Mouse (Mus musculus) heart, embryonic 10.5 days (tissue): ENCODE results near the gene Fbxo48. TPM values are rescaled to one million over a fixed set of nuclear protein-coding genes. Genes with fewer than 3 reads are reported as not detected.

Source experiments
- DNase-seq: peaks from one replicate; pipeline ENCODE4 v3.0.0-alpha.2; 2017; ENCODE audit warnings: low spot score
- H3K27ac ChIP-seq: fragments of 300-500 bp; sonication (generic); 2 replicates; pipeline ENCODE4 v1.5.1; 2016; ENCODE audit warnings: mild to moderate bottlenecking
- H3K27me3 ChIP-seq: fragments of 300-500 bp; sonication (generic); 2 replicates; pipeline ENCODE4 v1.6.1; 2016; ENCODE audit warnings: mild to moderate bottlenecking; ENCODE audit not compliant: poor library complexity, insufficient read depth, severe bottlenecking
- H3K36me3 ChIP-seq: fragments of 300-500 bp; sonication (generic); 2 replicates; pipeline ENCODE4 v1.6.1; 2016; ENCODE audit warnings: mild to moderate bottlenecking, moderate library complexity
- H3K4me1 ChIP-seq: fragments of 300-500 bp; sonication (generic); 2 replicates; pipeline ENCODE4 v1.6.1; 2016; ENCODE audit warnings: mild to moderate bottlenecking
- H3K4me3 ChIP-seq: fragments of 300-500 bp; sonication (generic); 2 replicates; pipeline ENCODE4 v1.5.1; 2016; ENCODE audit warnings: mild to moderate bottlenecking, moderate library complexity
- H3K9me3 ChIP-seq: fragments of 300-500 bp; sonication (generic); 2 replicates; pipeline ENCODE4 v1.6.1; 2016; ENCODE audit warnings: mild to moderate bottlenecking, moderate library complexity
- WGBS: fragments of 180-500 bp; shearing (Covaris S2); methylation state at CpG from one replicate; pipeline ENCODE4 v1.1.7; 2016; 5-methylcytosine and 5-hydroxymethylcytosine counted together
- polyA plus RNA-seq: library from polyadenylated mRNA; unstranded; fragments of >200 nt; fragmentation: Nextera tagmentation; extraction: Ambion mirVana; gene quantifications from 2 replicates; pipeline ENCODE4 v1.2.1, GENCODE M21; 2016

The Fbxo48 gene
- polyA plus RNA-seq, result 1.5 and 1.7 TPM in 2 replicates

GRCm38 (mm10) chr11:16950976-16951760, at the start of gene Fbxo48:
Fbxo48 (plus strand) TSS chr11:16951375.
- H3K4me1 ChIP-seq, result peaks cover 14% of the 10 kb centered on the region
- under 1% methylated on average over 38 of the region's 38 CpGs for WGBS

DNA sequence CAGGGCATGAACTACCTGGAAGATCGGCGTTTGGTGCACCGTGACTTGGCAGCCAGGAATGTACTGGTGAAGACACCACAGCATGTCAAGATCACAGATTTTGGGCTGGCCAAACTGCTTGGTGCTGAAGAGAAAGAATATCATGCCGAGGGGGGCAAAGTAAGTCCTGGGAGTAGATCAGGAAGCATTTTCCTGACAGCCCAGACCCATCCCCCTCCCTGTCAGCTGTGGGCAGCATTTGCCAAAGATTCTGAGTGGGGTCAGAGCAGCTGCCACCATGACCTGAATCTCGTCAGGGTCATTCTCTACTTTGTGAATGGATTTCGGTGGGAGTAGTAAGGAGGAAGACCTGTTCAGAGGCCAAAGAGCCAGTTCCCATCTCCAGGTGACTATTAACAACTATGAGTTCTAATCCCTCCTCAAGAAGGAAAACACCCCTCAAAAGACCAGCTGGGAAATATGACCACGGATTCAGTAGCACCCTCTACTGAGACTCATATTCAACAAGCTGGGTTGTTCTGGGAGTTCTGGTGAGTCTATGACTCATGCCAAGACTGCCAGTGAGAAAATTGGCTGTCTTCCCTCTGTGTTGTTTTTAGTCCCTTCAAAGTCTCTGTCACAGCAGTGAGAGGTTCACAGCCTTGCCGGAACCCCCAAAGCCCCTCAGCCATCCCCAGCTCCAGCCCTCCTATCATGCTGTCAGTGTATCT, 46.7 kb upstream of the Fbxo48 start:
- peaks cover 6% of the 10 kb centered on the region; the same call in 1 of the 2 replicates for H3K4me1 ChIP-seq
- H3K27me3 ChIP-seq, result no peaks in the 10 kb centered on the region
- no peak overlapping the region for H3K27ac ChIP-seq
- 73% methylated on average over 8 of the region's 8 CpGs for WGBS
- H3K36me3 ChIP-seq, result no peaks in the 10 kb centered on the region
- H3K9me3 ChIP-seq, result no peaks in the 10 kb centered on the region
- H3K4me3 ChIP-seq, result no peak overlapping the region
- DNase-seq, result no peak

More at GRCm38 (mm10) chr11:16950976-16951760, at the start of gene Fbxo48:
- H3K27me3 ChIP-seq, result no peaks in the 10 kb centered on the region
- no peaks in the 10 kb centered on the region for H3K9me3 ChIP-seq
- peak; percentile 99 for DNase-seq
- no peaks in the 10 kb centered on the region for H3K36me3 ChIP-seq
- H3K4me3 ChIP-seq, result peak within 1 kb of the TSS; percentile 74
- peak within 1 kb of the TSS; percentile 88 for H3K27ac ChIP-seq

GRCm38 (mm10) chr11:16905012-16905332, 46.2 kb upstream of the Fbxo48 start:
- no peaks in the 10 kb centered on the region for H3K9me3 ChIP-seq
- no peak overlapping the region for H3K27ac ChIP-seq
- no peak for DNase-seq
- H3K36me3 ChIP-seq, result no peaks in the 10 kb centered on the region
- no peaks in the 10 kb centered on the region for H3K27me3 ChIP-seq
- 55% methylated on average over 3 of the region's 3 CpGs for WGBS
- H3K4me3 ChIP-seq, result no peak overlapping the region
- H3K4me1 ChIP-seq, result peaks cover 6% of the 10 kb centered on the region; the same call in 1 of the 2 replicates

GRCm38 (mm10) chr11:16906530-16906929, 44.6 kb upstream of the Fbxo48 start:
- Histone ChIP-seq H3K4me3 (no peak overlapping the region), H3K27me3 (no peaks in the 10 kb centered on the region), H3K9me3 (no peaks in the 10 kb centered on the region), H3K27ac (no peak overlapping the region), H3K36me3 (no peaks in the 10 kb centered on the region), H3K4me1 (peaks cover 6% of the 10 kb centered on the region; the same call in 1 of the 2 replicates)
- DNase-seq, result no peak
- WGBS, result 92% methylated on average over 2 of the region's 2 CpGs

DNA sequence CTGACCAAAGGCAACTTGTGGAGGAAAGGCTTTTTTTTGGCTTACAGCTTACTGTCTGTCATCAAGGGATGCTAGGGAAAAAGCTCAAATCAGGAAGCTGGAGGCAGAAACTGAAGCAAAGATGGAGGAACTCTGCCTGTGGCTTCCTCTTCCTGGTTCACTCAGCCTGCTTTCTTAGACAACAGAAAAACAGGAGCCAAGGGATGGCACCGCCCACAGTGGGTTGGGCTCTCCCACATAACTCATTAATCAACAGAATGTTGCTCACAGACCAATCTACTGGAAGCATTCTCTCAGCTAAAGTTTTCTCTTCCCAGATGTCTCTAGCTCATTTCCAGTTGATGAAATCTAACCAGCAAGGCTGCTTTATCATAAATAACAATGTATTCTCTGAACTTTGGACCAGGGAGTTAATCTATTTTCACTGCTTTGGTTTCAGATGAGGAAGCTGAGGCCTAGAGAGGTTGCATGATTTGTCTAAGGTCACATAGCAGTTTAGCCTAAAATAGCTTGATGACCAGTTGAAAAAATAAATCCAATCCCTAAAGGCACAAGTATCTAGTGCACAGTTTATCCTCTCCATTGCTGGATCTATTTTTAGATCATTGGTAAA, 43.6 kb upstream of the Fbxo48 start:
- WGBS, result 79% methylated on average over 1 of the region's 1 CpGs
- DNase-seq, result no peak
- H3K36me3 ChIP-seq, result no peaks in the 10 kb centered on the region
- H3K9me3 ChIP-seq, result no peaks in the 10 kb centered on the region
- no peak overlapping the region for H3K4me3 ChIP-seq
- H3K27me3 ChIP-seq, result no peaks in the 10 kb centered on the region
- H3K4me1 ChIP-seq, result peaks cover 6% of the 10 kb centered on the region; the same call in 1 of the 2 replicates
- H3K27ac ChIP-seq, result no peak overlapping the region

GRCm38 (mm10) chr11:16914756-16915155, 36.4 kb upstream of the Fbxo48 start:
- Histone ChIP-seq H3K9me3 (no peaks in the 10 kb centered on the region), H3K27ac (no peak overlapping the region), H3K4me3 (no peak overlapping the region), H3K4me1 (no peaks in the 10 kb centered on the region), H3K27me3 (no peaks in the 10 kb centered on the region), H3K36me3 (no peaks in the 10 kb centered on the region)
- whole genome bisulfite sequencing, result 73% methylated on average over 3 of the region's 3 CpGs
- DNase-seq, result no peak

DNA sequence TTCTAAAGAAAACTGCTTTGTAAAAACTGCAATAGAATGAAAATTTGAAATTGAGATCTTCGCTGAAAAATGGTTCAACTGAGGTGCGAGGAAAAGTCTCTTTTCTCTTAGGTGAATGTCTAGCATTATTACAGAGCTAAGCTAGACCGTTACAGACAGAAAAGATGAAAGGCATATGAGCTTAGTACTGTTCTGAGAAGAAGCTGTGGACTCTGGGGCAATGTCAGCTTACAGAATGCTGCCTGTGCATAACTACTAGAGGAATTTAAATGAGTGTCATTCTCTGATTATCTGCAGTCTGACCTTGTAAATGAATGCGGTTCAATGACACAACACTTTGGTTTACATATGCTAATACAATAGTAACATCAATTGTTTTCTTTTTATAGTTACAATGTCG, 35.3 kb upstream of the Fbxo48 start:
- Histone ChIP-seq H3K4me1 (no peaks in the 10 kb centered on the region), H3K4me3 (no peak overlapping the region), H3K27ac (no peak overlapping the region), H3K9me3 (no peaks in the 10 kb centered on the region), H3K27me3 (no peaks in the 10 kb centered on the region), H3K36me3 (no peaks in the 10 kb centered on the region)
- WGBS, result 84% methylated on average over 5 of the region's 5 CpGs
- no peak for DNase-seq

DNA sequence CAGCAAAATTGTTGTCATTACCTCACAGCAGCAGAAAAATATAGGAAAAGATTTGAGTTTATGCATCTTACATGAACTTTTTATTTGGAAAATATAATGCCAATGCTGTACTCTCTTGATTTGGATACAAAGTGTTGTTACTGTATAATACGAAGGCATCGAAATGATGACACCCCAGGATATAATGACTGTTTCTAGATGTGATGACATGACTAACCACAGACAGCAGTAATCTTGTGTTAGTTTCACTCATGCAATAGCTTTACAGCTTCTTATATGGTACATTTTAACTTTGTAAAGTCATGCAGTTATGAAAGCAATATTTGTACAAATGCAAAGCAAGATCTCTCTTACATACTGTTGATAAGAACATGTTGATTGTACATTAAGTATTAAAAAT, 33.7 kb upstream of the Fbxo48 start:
- 93% methylated on average over 2 of the region's 2 CpGs for WGBS
- no peak overlapping the region for H3K27ac ChIP-seq
- no peaks in the 10 kb centered on the region for H3K9me3 ChIP-seq
- H3K4me1 ChIP-seq, result no peaks in the 10 kb centered on the region
- no peak for DNase-seq
- H3K27me3 ChIP-seq, result no peaks in the 10 kb centered on the region
- no peak overlapping the region for H3K4me3 ChIP-seq
- H3K36me3 ChIP-seq, result no peaks in the 10 kb centered on the region

DNA sequence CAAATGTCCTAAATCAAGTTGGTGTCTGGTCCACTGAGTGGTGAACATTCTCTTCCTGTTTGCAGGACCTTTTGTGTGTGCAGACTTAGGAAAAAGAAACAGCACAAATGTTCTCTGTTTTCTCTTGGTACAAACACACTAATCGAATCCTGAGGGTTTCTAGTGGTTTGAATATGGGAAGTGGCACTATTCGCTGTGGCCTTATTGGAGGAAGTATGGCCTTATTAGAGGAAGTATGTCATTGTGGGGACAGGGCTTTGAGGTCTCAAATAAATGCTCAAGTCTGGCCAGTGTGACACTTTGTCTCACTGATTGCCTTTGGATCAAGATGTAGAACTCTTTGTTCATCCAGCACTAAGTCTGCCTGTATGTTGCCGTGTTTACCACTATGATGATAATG, 19.0 kb upstream of the Fbxo48 start:
- H3K27ac ChIP-seq, result no peak overlapping the region
- WGBS, result 83% methylated on average over 3 of the region's 3 CpGs
- DNase-seq, result no peak
- H3K27me3 ChIP-seq, result no peaks in the 10 kb centered on the region
- no peak overlapping the region for H3K4me3 ChIP-seq
- H3K9me3 ChIP-seq, result no peaks in the 10 kb centered on the region
- no peaks in the 10 kb centered on the region for H3K36me3 ChIP-seq
- no peaks in the 10 kb centered on the region for H3K4me1 ChIP-seq

- Histone ChIP-seq H3K27ac (no peak overlapping the region), H3K9me3 (no peaks in the 10 kb centered on the region), H3K36me3 (no peaks in the 10 kb centered on the region), H3K4me3 (no peak overlapping the region), H3K27me3 (no peaks in the 10 kb centered on the region), H3K4me1 (no peaks in the 10 kb centered on the region)
- no peak for DNase-seq
- WGBS, result 69% methylated on average over 6 of the region's 6 CpGs
These were observed 15.5 kb upstream of the Fbxo48 start for GRCm38 (mm10) chr11:16935577-16936236.

- H3K27ac ChIP-seq, result no peak overlapping the region
- no peaks in the 10 kb centered on the region for H3K4me1 ChIP-seq
- WGBS, result 71% methylated on average over 4 of the region's 4 CpGs
- DNase-seq, result no peak
- no peaks in the 10 kb centered on the region for H3K27me3 ChIP-seq
- no peak overlapping the region for H3K4me3 ChIP-seq
- no peaks in the 10 kb centered on the region for H3K9me3 ChIP-seq
- H3K36me3 ChIP-seq, result no peaks in the 10 kb centered on the region
These were observed 9.9 kb upstream of the Fbxo48 start for GRCm38 (mm10) chr11:16941103-16941793.

DNA sequence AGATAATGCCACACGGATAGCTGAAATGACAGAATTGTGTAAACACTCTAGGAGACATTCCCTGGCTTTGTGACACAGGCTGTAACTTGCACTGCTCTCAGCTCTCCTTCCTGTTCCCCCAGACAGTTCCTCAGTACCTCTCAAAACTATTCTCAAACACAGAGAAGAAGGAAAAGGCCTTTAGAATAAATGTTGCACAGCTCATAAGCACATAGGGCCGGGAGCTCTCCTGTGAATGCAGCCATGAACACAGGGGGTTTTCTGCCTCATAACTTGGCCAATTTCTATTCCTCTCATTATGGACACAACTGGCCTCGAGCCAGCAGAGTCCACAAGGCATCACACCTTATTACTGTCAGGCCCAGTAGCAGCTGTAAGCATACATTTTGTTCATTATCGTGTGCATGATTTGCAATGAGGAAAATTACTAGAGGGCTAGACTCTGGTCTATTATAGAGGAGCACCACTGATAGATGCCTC, 9.2 kb upstream of the Fbxo48 start:
- Histone ChIP-seq H3K36me3 (no peaks in the 10 kb centered on the region), H3K4me3 (no peak overlapping the region), H3K27ac (no peak overlapping the region), H3K9me3 (no peaks in the 10 kb centered on the region), H3K27me3 (no peaks in the 10 kb centered on the region), H3K4me1 (no peaks in the 10 kb centered on the region)
- no peak for DNase-seq
- WGBS, result 74% methylated on average over 4 of the region's 4 CpGs
